Mouse (Mus musculus) c-Kit-negative CD71-positive TER-119-positive erythroid progenitor cells, embryonic 14.5 days (primary cell): ENCODE data around the gene Osbpl3.

Source experiments
- DNase-seq: peaks from one replicate; pipeline ENCODE4 v3.0.0-alpha.2; 2013; ENCODE audit warnings: low read depth, low spot score

The Osbpl3 gene

DNA sequence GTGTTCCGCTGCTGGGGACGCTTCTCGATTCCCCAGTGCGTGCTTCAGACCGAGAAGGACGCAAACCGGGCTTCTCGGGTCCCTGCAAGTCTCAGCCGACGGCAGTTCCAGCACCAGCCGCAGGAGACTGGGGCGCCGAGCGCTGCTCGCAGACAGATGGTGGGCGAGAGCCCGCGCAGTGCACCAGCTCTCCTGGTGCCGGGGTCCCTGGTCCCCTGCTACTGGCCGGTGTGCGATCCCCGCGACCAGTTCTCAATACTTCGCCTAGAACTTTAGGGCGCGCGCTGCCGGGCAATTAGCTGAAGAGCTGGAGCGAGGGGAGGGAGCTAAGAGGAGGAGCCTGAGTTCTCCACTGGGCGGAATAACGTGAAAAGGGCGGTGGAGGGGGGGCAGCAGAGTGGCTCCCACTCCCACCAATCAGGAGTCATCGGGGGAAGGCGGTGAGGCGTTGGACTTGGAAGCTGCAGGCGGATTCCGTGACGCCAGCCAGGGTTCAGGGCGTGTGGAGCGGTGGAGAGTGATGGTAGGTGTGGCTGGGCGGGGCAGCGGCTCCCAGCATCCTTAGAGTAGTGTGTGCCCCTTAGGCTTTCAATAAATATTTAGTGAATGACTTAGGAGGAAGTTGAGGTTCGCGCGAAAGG, at the start of gene Osbpl3:
TSS of gene Osbpl3 (minus strand) at position 373 of the 641 bp plus-strand sequence.
- DNase-seq, result no peak

- DNase-seq, result no peak
These were observed 49.5 kb upstream of the Osbpl3 start for GRCm38 (mm10) chr6:50505531-50505930.

DNA sequence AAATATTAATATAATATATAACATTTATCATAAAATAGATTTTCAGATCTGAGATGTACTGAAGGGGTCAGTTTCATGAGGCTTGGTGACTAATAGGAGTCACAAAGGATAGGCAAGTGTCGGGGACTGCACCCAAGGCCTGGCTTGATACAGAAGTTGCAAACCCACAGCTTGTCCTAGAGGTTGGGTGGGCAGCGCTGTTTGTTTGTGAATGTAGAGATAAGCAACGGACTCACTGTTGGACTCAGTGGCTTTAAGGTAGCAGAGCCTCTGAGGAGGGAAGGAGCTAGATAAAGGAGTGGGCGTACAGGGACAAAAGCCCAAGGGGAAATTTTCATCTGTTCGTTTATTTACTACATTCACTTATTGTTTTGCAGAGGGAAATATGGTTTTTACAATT, 48.7 kb upstream of the Osbpl3 start:
- DNase-seq, result no peak

GRCm38 (mm10) chr6:50503779-50504178, 47.8 kb upstream of the Osbpl3 start:
- no peak for DNase-seq

DNA sequence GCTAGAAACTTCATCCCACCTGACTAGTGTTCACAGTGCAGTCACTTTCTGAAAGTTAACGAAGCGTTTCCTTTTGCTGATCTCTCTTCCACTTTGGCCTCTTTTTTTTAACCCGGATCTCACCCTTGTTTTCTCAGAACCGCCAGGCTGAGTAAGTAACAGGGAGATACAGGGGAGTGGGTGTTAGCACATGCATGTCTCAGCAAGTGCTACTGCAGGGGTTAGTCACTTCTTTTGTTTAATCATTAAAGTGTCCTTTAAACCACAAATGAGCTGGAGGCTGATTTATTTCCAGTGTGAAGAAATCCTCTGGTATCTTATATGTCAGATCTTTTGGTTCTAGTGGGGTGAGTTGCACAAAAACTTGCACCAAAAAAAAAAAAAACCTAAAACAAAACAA, 47.0 kb upstream of the Osbpl3 start:
- DNase-seq, result no peak

GRCm38 (mm10) chr6:50498346-50498745, 42.3 kb upstream of the Osbpl3 start:
- no peak for DNase-seq

- DNase-seq, result no peak
These were observed 34.5 kb upstream of the Osbpl3 start for GRCm38 (mm10) chr6:50490519-50490918.

GRCm38 (mm10) chr6:50489380-50489779, 33.4 kb upstream of the Osbpl3 start:
- DNase-seq, result no peak

DNA sequence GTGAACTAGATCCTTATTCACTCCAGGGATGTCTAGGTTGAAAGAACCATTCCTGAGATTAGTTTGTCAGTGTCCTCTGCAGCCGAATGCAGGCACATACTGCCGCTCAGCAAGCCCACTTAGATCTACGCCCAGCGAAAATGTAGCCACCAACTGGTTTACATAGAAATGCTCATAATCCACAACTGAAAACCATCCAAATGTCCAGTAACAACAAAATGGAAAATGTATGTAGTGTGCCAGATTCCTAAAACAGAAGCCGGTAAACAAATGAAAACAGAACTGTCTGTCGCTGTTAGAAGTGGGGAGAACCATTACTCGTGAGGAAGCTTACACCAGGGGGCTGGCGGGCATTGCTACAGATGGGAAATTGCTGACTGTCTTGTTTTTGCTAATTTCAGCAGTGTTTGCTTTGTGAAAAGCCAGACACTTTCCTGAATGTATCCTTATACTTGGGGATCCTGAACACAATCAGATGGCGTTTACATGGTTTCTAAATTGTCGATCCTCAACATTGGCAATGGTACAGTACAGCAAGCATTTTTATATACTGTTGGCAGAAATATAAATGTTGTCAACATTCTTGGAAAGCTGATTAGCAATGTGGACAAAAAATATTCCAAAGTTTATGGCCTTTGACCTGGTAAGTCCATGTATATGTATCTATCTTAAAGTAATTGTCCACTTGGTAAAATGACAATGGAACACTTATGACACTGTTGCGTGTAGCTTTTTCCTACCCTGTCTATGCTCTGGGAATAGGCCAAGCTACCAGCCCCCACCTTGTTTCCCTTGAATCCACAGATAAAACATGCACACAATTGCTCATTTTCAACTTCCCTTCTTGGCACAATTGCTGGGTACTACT, 30.3 kb upstream of the Osbpl3 start:
- no peak for DNase-seq

- no peak for DNase-seq
These were observed 27.4 kb upstream of the Osbpl3 start for GRCm38 (mm10) chr6:50483426-50483825.

GRCm38 (mm10) chr6:50481460-50481859, 25.5 kb upstream of the Osbpl3 start:
- no peak for DNase-seq

GRCm38 (mm10) chr6:50466451-50466850, 10.4 kb upstream of the Osbpl3 start:
- DNase-seq, result no peak

DNA sequence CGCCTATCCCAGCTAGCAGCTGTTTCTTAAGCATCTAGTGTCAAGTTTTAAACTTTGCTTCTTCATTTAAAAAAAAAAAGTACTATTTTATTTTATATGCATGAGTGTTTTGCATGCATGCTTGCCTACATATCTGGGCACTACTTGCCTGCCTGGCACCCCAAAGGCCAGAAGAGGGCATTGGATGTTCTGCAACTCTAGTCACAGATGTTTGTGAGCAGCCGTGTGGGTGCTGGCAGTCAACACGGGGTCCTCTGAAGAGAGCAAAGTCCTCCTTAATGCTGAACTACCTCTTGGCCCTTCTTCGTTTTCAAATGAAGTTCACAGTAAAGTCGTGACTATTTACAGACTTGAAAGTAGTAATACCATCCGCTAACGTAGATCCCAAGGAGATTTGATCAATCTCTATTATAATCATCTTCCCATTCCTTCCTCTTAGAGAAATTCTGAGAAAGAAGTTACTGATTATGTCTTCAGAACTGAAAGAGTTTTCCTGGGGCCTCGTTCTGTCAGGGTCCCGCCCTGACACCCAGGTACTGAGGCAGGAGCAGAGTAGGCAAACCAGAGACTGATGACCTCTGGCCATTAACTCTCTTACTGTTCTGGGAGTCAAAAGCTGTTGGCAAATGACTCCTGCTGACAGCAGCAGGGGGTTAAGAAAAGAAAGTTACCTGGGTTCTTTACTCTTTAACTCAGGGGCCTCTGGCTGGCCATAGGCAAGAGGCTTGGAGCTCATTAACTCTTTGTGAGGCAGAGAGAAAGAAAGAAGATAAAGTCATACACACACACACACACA, 8.9 kb upstream of the Osbpl3 start:
- DNase-seq, result no peak

GRCm38 (mm10) chr6:50462026-50462425, 6.0 kb upstream of the Osbpl3 start:
- DNase-seq, result no peak

DNA sequence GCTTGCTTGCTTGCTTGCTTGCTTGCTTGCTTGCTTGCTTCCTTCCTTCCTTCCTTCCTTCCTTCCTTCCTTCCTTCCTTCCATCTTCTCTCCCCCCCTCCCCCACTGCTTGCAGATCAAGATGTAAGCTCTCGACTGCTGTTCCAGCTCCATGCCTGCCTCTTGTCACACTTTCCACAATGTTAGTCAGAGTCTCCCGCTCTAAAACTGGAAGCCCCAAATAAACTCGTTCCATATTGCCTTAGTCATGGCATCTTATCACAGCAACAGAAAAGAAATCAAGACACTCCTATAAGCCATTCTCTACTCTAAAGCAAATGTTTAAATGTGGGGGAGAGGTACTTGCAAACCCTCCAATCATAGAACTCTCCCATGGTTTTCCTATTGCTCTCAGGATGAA, 5.6 kb upstream of the Osbpl3 start:
- DNase-seq, result no peak

GRCm38 (mm10) chr6:50460646-50461045, 4.6 kb upstream of the Osbpl3 start:
- no peak for DNase-seq

- no peak for DNase-seq
These were observed 4.2 kb upstream of the Osbpl3 start for GRCm38 (mm10) chr6:50460246-50460645.

GRCm38 (mm10) chr6:50459271-50459670, 3.3 kb upstream of the Osbpl3 start:
- DNase-seq, result no peak

DNA sequence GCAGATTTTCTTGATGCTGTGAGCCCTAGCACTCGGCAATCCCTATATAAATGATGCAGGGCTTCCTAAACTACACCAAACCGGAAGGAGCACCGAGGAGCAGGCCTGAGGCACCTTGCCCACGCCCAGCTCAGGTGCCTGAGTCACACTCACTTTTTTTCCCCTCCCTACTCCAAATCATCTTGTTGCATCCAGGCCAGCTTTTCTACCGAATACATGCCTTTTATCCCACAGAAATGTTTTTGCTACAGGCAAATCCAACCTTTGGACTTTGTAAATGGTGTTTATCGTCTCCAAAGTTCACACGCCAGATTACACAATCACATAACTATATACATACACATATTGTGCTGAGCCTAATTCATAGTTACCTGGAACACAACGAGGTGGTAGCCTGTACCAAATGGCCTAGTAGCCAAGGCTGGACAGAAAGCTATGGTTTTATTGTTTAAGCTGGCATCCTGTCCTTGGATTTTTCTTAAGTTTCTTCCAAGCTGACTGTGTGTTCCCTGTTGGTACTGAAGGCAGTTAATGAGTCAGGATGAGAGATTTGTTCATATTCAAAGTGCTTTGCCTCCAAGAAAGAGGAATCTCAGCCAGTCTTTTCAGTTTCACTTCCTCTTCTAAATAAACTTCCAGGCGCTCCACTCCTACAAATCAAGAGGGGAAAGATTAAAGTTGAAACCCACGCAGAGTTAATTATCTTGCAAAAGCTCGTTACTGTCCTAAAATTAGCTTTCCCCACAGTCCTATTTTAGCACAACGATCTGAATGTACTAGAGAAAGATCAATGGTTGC, 1.7 kb upstream of the Osbpl3 start:
- DNase-seq, result no peak

DNA sequence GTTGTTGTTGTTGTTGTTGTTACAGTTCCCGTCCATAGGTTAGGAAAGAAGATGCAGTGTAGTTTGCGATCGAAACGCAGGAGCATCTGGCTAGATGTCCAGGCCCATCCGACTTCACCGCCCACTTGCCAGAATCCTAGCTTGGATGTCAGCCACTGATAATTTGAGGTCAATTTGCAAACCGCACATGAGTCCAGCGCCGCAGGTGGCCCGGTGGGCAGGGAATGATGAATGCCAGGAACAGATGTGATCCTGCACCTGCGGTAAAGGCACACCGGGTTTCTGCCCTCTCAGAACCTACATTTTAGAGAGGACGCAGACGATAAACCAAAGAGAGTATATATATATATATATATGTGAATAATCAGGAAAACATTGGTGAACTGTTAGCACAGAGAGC, 705 bp upstream of the Osbpl3 start:
- DNase-seq, result no peak

DNA sequence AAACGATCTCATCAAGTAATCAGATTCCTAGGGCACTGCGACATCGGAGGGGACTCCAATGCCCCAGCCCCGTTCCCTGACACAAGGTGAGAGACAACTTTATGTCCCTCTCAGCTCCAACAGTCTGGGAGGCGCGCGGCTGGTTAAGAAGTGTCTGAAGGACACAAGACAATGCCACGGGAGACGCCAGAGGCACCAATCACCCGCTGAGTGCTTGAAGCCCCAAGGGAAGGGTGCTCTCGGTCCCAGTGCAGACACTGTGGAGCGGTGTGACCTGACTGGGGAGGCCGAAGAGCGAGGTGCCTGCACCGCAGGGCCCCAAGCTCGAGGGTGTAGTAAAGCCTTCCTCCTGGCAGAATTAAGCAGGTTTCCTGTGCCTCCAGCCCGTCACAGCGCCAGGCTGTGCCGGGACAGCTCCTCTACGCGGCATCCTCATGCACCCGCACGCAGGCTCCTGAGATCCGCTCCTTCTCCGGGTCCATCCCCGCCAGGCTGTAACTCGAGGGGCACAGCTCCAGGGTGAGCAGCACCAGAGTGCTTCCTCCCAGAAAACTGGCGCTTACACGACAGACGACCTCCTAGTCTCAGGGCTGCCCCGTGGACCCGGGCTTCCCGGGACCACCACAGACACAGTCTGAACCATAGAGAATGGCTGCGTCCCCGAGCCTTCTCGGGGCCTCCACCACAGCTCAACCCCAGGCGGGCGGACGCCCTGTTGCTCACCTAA, 736 bp downstream of the Osbpl3 start:
- DNase-seq, result no peak
